Mouse (Mus musculus): ENCODE data around the gene Tbc1d15. TPM values are rescaled to one million over a fixed set of nuclear protein-coding genes. Genes with fewer than 3 reads are reported as not detected.
A peak's percentile ranks its signal among the peaks of the same experiment; 100 is the strongest.

The Tbc1d15 gene
- polyA plus RNA-seq, 1 experiment = 3.5 TPM

- peaks cover 4% of the 10 kb centered on the region for H3K36me3 ChIP-seq (replicated peaks; ENCODE audit: low read length)
- no peaks in the 10 kb centered on the region for H3K4me1 ChIP-seq
- no peaks in the 10 kb centered on the region for H3K9me3 ChIP-seq
- H3K27me3 ChIP-seq (replicated peaks) = peaks cover 2% of the 10 kb centered on the region
- H3K4me3 ChIP-seq (replicated peaks) = no peak overlapping the region
- TF ChIP-seq GATA1 (IDR thresholded peaks at IDR 0.05; ENCODE audit: borderline replicate concordance, low read length) = no peak
These were observed 30.1 kb upstream of the Tbc1d15 start for GRCm38 (mm10) chr10:115281381-115281780.

DNA sequence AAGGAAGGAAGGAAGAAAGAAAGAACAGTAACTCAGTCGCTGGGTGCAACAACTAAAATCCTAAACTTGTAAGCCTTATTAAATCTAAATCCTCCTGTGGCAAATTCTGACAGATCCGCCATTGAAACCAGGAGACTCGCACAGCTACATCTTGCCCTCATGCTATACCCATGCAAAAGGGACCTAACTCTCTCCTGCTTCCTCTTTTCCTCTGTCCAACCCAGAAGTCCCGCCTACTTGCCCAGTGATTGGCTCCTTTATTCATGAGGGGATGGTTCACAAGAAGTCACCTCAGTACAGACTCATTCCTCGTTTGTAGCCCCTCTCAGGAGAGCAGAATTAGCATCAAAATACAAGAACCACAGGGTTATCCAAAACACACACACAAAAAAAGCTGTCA, 20.4 kb upstream of the Tbc1d15 start:
- TF ChIP-seq FLI1 (IDR thresholded peaks at IDR 0.05; ENCODE audit: low read length) (no peak), GATA1 (IDR thresholded peaks at IDR 0.05; ENCODE audit: borderline replicate concordance, low read length) (no peak)
- Histone ChIP-seq H3K36me3 (replicated peaks; ENCODE audit: low read length) (no peaks in the 10 kb centered on the region), H3K4me3 (replicated peaks) (no peak overlapping the region), H3K27me3 (replicated peaks) (peaks cover under 1% of the 10 kb centered on the region), H3K9me3 (peaks cover 12% of the 10 kb centered on the region), H3K4me1 (no peaks in the 10 kb centered on the region)

DNA sequence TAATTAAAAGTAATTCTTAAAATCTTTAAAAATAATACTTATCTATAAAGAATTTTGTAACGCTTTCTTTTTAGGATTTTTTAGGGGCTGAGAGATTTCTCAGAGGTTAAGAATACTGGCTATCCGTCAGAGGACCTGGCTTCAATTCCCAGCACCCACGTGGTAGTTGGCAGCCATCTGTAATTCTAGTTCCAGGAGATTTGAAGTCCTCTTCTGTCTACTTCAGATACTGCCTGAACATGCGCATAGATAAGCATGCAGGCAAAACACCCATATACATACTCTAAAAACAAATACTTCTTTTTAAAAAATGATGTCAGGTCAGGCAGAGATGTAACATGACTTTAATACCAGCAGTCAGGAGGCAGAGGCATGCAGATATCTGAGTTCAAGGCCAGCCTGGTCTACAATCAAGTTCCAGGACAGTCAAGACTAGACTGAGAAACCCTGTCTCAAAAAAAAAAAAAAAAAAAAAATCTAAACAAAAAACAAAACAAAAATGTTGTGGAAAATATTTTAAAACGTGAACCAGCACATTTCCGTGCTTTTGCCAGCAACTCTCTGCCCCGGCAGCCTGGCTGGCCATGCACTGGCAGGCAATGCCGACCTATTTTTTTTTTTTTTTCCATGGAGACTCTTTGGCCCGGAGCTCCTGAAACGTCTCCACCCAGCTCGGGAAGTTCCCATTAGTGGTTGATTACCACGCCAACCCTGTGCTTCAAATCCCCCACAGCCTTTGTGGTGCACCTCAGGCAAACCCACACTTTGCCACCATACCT, 19.5 kb upstream of the Tbc1d15 start:
- no peaks in the 10 kb centered on the region for H3K36me3 ChIP-seq (replicated peaks; ENCODE audit: low read length)
- H3K9me3 ChIP-seq = peaks cover 12% of the 10 kb centered on the region
- no peak overlapping the region for H3K4me3 ChIP-seq (replicated peaks)
- H3K27me3 ChIP-seq (replicated peaks) = peaks cover 1% of the 10 kb centered on the region
- H3K4me1 ChIP-seq = no peaks in the 10 kb centered on the region
- no peak for TF ChIP-seq GATA1 (IDR thresholded peaks at IDR 0.05; ENCODE audit: borderline replicate concordance, low read length)
- no peak for TF ChIP-seq FLI1 (IDR thresholded peaks at IDR 0.05; ENCODE audit: low read length)

- no peak for TF ChIP-seq FLI1 (IDR thresholded peaks at IDR 0.05; ENCODE audit: low read length)
- no peak for TF ChIP-seq GATA1 (IDR thresholded peaks at IDR 0.05; ENCODE audit: borderline replicate concordance, low read length)
- no peaks in the 10 kb centered on the region for H3K4me1 ChIP-seq
- H3K4me3 ChIP-seq (replicated peaks) = no peak overlapping the region
- no peaks in the 10 kb centered on the region for H3K36me3 ChIP-seq (replicated peaks; ENCODE audit: low read length)
- H3K27me3 ChIP-seq (replicated peaks) = peaks cover 4% of the 10 kb centered on the region
- peaks cover 14% of the 10 kb centered on the region for H3K9me3 ChIP-seq
These were observed 11.8 kb upstream of the Tbc1d15 start for GRCm38 (mm10) chr10:115262926-115263562.

DNA sequence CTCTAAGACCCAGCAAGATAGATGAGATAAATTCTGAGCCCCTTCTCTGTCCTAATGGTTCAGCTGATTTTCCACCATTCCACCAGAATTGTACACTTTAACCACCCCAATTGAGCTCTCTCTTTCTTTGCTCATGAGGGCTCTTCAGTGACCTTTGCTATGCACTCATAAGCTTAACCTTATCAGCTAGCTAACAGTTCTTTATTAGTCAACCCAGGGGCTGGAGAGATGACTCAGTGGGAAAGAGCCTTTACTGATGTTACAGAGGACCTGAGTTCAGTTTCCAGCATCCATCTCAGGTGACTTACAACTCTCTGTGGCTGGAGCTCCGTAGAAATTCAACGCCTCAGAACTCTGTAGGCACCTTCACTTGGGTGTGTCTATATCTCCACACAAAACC, 11.0 kb upstream of the Tbc1d15 start:
- H3K9me3 ChIP-seq = peaks cover 11% of the 10 kb centered on the region
- no peak overlapping the region for H3K4me3 ChIP-seq (replicated peaks)
- no peaks in the 10 kb centered on the region for H3K36me3 ChIP-seq (replicated peaks; ENCODE audit: low read length)
- TF ChIP-seq FLI1 (IDR thresholded peaks at IDR 0.05; ENCODE audit: low read length) = no peak
- TF ChIP-seq GATA1 (IDR thresholded peaks at IDR 0.05; ENCODE audit: borderline replicate concordance, low read length) = no peak
- H3K27me3 ChIP-seq (replicated peaks) = peaks cover 9% of the 10 kb centered on the region
- no peaks in the 10 kb centered on the region for H3K4me1 ChIP-seq

- Histone ChIP-seq H3K36me3 (replicated peaks; ENCODE audit: low read length) (no peaks in the 10 kb centered on the region), H3K4me3 (replicated peaks) (no peak overlapping the region), H3K27me3 (replicated peaks) (peaks cover 13% of the 10 kb centered on the region), H3K4me1 (no peaks in the 10 kb centered on the region), H3K9me3 (peaks cover 11% of the 10 kb centered on the region)
- no peak for TF ChIP-seq FLI1 (IDR thresholded peaks at IDR 0.05; ENCODE audit: low read length)
- TF ChIP-seq GATA1 (IDR thresholded peaks at IDR 0.05; ENCODE audit: borderline replicate concordance, low read length) = no peak
These were observed 10.2 kb upstream of the Tbc1d15 start for GRCm38 (mm10) chr10:115261428-115261827.

GRCm38 (mm10) chr10:115256162-115256561, 4.9 kb upstream of the Tbc1d15 start:
- peaks cover 8% of the 10 kb centered on the region for H3K9me3 ChIP-seq
- H3K36me3 ChIP-seq (replicated peaks; ENCODE audit: low read length) = no peaks in the 10 kb centered on the region
- H3K4me1 ChIP-seq = peaks cover 6% of the 10 kb centered on the region
- H3K4me3 ChIP-seq (replicated peaks) = no peak overlapping the region
- peaks cover 20% of the 10 kb centered on the region for H3K27me3 ChIP-seq (replicated peaks)
- TF ChIP-seq FLI1 (IDR thresholded peaks at IDR 0.05; ENCODE audit: low read length) (no peak), GATA1 (IDR thresholded peaks at IDR 0.05; ENCODE audit: borderline replicate concordance, low read length) (no peak)

DNA sequence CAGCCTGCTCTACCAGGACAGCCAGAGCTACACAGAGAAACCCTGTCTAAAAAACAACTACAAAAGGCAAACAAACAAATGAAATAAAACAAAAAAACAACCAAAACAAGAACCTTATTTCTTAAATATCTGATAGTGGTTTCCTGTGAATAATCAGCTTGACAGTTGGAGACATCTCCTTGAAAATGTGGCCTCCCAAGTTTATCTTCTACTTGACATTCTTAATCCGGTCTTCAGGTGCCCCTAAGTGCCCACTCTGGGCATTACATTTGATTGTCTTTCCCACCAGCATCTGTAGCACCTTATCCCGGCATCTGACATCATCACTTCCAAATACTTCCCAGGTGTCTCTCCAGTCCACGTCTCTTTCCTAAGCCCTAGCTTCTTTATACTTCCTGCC, 2.3 kb upstream of the Tbc1d15 start:
- Histone ChIP-seq H3K9me3 (no peaks in the 10 kb centered on the region), H3K4me1 (peaks cover 20% of the 10 kb centered on the region), H3K4me3 (replicated peaks) (no peak overlapping the region), H3K36me3 (replicated peaks; ENCODE audit: low read length) (peaks cover 5% of the 10 kb centered on the region), H3K27me3 (replicated peaks) (peaks cover 20% of the 10 kb centered on the region)
- TF ChIP-seq GATA1 (IDR thresholded peaks at IDR 0.05; ENCODE audit: borderline replicate concordance, low read length) = no peak
- TF ChIP-seq FLI1 (IDR thresholded peaks at IDR 0.05; ENCODE audit: low read length) = no peak

DNA sequence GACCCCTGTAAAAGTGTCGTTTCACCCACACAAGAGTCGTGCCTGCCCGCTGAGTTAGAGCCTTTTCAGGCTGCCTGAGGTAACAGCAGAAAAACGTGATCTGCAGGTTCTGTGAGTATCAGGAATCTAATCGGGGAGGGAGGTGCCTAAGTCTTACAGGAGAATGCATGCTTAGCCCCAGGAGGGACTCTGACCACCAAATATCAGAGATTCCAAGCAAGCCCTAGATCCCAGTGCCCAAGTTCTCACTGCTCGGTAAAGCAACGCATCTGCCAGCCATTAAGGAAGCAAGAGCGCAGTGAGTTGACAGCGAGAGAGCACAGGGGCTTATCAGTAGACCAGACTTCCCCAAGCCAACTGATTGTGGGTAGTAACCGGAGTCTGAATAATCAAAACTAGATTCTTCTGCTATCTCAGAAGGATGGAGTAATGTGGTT, 1.1 kb upstream of the Tbc1d15 start:
- Histone ChIP-seq H3K9me3 (no peaks in the 10 kb centered on the region), H3K36me3 (replicated peaks; ENCODE audit: low read length) (peaks cover 5% of the 10 kb centered on the region), H3K27me3 (replicated peaks) (peaks cover 15% of the 10 kb centered on the region), H3K4me1 (peaks cover 32% of the 10 kb centered on the region), H3K4me3 (replicated peaks) (peak overlapping the region; percentile 96)
- TF ChIP-seq FLI1 (IDR thresholded peaks at IDR 0.05; ENCODE audit: low read length) (no peak), GATA1 (IDR thresholded peaks at IDR 0.05; ENCODE audit: borderline replicate concordance, low read length) (peak; percentile 62; the same call in 1 of the 3 replicates)
